Mouse (Mus musculus) regulatory T cell (primary cell): ENCODE data around the gene Tek.

Experiments used
- in situ Hi-C: fragments of 300-600 bp; cut with MboI, MseI; formaldehyde crosslinking; loops from one replicate; pipeline ENCODE4 v1.15.1; 2025; ENCODE audit warnings: high pct_unique_total_duplicates

The Tek gene

GRCm38 (mm10) chr4:94810616-94811015, 71.5 kb downstream of the Tek start:
- in situ Hi-C loops, result no loop called here

- in situ Hi-C loops, result no loop called here
These were observed 87.8 kb downstream of the Tek start for GRCm38 (mm10) chr4:94826891-94827290.

DNA sequence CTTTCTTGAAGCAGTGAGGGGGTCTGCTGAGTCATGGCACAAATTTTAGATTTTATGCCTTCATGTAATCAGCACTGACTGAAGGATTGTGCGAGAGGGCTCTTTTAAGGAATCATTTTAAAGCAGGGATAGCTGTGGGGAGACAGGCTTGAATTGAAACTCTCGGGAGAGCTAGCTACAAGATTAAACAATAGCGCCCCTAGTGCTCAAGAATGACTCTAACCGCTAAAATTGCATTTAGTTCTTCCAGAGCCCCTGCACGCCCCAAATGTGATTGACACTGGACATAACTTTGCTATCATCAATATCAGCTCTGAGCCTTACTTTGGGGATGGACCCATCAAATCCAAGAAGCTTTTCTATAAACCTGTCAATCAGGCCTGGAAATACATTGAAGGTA, 88.3 kb downstream of the Tek start:
- in situ Hi-C loops, result no loop called here

DNA sequence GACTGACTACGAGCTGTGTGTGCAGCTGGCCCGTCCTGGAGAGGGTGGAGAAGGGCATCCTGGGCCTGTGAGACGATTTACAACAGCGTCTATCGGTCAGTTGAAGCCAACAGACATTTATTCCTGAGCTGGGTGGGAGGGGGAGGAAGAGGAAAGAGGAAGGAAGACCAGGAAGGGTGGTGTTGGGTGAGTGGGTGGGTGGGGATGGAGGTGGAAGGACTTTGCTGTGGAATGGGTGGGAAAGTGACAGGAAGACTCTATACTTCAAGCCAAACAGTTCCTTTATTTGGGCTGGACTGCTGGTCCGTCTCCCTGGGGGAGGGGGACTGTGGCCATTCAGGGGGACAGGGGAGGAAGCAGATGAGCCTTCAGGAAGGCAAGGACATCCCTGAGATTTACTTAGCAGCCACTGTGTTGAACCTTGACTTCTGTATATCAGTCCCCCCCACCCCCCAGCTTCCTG, 90.9 kb downstream of the Tek start:
- in situ Hi-C loops, result no loop called here

GRCm38 (mm10) chr4:94837061-94837460, 98.0 kb downstream of the Tek start:
- in situ Hi-C loops, result no loop called here

DNA sequence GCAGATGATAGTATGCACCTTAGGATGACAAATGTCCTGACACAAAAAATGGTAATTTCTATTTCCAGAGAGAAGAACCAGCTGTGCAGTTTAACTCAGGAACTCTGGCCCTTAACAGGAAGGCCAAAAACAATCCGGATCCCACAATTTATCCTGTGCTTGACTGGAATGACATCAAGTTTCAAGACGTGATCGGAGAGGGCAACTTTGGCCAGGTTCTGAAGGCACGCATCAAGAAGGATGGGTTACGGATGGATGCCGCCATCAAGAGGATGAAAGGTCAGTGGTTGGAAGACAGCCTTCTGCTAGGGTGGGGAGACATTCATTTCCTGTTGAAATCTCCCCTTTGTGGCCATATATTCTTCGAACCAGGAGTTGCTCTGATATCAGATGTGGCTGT, 114.2 kb downstream of the Tek start:
- in situ Hi-C loops, result no loop called here

DNA sequence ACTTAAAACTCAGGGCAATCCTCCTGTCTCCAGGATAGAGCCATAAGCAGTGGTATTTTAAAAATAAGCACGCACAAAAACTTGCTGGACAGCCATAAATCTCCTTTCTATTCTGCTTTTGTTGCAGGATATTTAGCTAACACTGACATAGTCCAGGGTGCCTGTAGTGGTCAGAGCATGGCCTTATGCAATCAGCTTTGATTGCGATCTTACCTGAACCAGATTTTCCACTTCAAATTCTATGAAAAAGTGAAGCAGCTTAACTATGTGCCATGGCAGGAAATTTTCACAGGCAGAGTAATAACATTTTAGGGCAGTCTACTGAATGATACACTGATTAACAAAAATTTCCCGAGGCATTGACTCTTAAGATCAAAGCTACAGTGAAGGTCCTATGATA, 115.2 kb downstream of the Tek start:
- in situ Hi-C loops, result no loop called here

DNA sequence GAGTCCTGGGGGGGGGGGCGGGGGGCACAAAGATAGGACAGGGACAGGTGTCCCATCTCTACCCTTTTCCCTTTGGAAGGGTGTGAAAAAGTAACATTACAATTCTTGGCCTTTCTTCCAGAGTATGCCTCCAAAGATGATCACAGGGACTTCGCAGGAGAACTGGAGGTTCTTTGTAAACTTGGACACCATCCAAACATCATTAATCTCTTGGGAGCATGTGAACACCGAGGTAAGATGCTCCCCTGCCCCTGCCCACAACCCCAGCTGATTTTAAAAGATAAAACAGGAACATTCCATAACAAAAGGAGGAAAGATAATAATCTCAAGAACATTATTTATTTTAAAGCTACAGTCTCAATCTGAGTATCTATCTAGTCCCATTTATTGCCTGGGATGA, 116.1 kb downstream of the Tek start:
- in situ Hi-C loops, result no loop called here

DNA sequence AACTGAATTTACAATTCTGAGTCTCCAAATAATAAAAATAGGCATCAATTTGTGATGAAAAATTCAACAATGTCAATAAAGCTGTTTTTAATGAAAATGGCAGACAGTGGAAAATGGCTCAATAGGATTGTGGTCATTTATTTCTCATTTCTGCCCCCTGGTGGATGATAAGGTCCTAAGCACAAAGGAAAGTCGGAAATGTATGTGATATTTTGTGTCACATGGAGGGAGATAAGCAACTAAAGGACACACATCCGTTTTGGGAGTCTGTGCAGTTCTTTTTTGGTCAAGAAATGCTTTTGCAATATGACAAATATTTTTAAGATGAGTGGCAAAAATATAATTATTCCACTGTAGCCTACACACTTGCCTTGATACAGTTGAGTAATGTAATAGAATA, 161.7 kb downstream of the Tek start:
- in situ Hi-C loops, result no loop called here

GRCm38 (mm10) chr4:94901780-94902179, 162.7 kb downstream of the Tek start:
- in situ Hi-C loops, result no loop called here
